Mouse (Mus musculus) R1 (cell line): ENCODE measurements around the gene Bmpr2.

Source experiments
- DNase-seq: peaks from one replicate; pipeline ENCODE4 v3.0.0-alpha.2; 2018; ENCODE audit warnings: low read depth, low spot score

The Bmpr2 gene

GRCm38 (mm10) chr1:59795336-59795735 lies 32.1 kb downstream of the Bmpr2 start:
- no peak for DNase-seq

GRCm38 (mm10) chr1:59797865-59798264 lies 34.7 kb downstream of the Bmpr2 start:
- DNase-seq = no peak

GRCm38 (mm10) chr1:59804363-59804762 lies 41.2 kb downstream of the Bmpr2 start:
- DNase-seq = no peak

GRCm38 (mm10) chr1:59809921-59810320 lies 46.7 kb downstream of the Bmpr2 start:
- no peak for DNase-seq

GRCm38 (mm10) chr1:59812782-59813181 lies 49.6 kb downstream of the Bmpr2 start:
- DNase-seq = no peak

- DNase-seq = no peak
Measured at GRCm38 (mm10) chr1:59825421-59825820, 62.2 kb downstream of the Bmpr2 start.

- DNase-seq = peak; percentile 30
Measured at GRCm38 (mm10) chr1:59826583-59826982, 63.4 kb downstream of the Bmpr2 start.

GRCm38 (mm10) chr1:59829410-59829809 lies 66.2 kb downstream of the Bmpr2 start:
- DNase-seq = no peak

GRCm38 (mm10) chr1:59830194-59830593 lies 67.0 kb downstream of the Bmpr2 start:
- no peak for DNase-seq

GRCm38 (mm10) chr1:59833723-59834122 lies 70.5 kb downstream of the Bmpr2 start:
- DNase-seq = no peak

- DNase-seq = no peak
Measured at GRCm38 (mm10) chr1:59848327-59848726, 85.1 kb downstream of the Bmpr2 start.

GRCm38 (mm10) chr1:59859046-59859445 lies 95.8 kb downstream of the Bmpr2 start:
- DNase-seq = no peak

GRCm38 (mm10) chr1:59862144-59862543 lies 98.9 kb downstream of the Bmpr2 start:
- no peak for DNase-seq

- no peak for DNase-seq
Measured at GRCm38 (mm10) chr1:59868041-59868440, 104.8 kb downstream of the Bmpr2 start.

GRCm38 (mm10) chr1:59874023-59874422 lies 110.8 kb downstream of the Bmpr2 start:
- DNase-seq = no peak

- no peak for DNase-seq
Measured at GRCm38 (mm10) chr1:59878098-59878497, 114.9 kb downstream of the Bmpr2 start.

- DNase-seq = peak; percentile 56
Measured at GRCm38 (mm10) chr1:59883349-59884134, 120.3 kb downstream of the Bmpr2 start.

- DNase-seq = no peak
Measured at GRCm38 (mm10) chr1:59886899-59887298, 123.7 kb downstream of the Bmpr2 start.

GRCm38 (mm10) chr1:59888018-59888417 lies 124.8 kb downstream of the Bmpr2 start:
- no peak for DNase-seq

- DNase-seq = no peak
Measured at GRCm38 (mm10) chr1:59891185-59891584, 128.0 kb downstream of the Bmpr2 start.

GRCm38 (mm10) chr1:59892777-59893176 lies 129.6 kb downstream of the Bmpr2 start:
- DNase-seq = peak; percentile 57

GRCm38 (mm10) chr1:59894025-59894424 lies 130.8 kb downstream of the Bmpr2 start:
- no peak for DNase-seq

GRCm38 (mm10) chr1:59895456-59895855 lies 132.3 kb downstream of the Bmpr2 start:
- no peak for DNase-seq
